Mouse (Mus musculus) spleen, postnatal 36 days (tissue): ENCODE measurements at regions not wholly inside any gene's neighbourhood (a gene's known extent, or its start where the extent isn't known, plus 50 kb on each side); places are given as distances from the start of the nearest gene placed in this dataset.

Experiments used
- DNase-seq, 2 experiments: peaks; one replicate each; pipeline ENCODE4 v3.0.0; 2022; ENCODE audit warnings: low spot score in 2 of 2, mixed read lengths in 1 of 2

- DNase-seq = no peak
Measured at GRCm38 (mm10) chr9:120764663-120765062, 164.4 kb upstream of the Ctnnb1 start.

GRCm38 (mm10) chr9:120765292-120765691 is 163.7 kb upstream of the Ctnnb1 start:
- DNase-seq = no peak

GRCm38 (mm10) chr9:120766881-120767280 is 162.1 kb upstream of the Ctnnb1 start:
- DNase-seq = no peak

DNA sequence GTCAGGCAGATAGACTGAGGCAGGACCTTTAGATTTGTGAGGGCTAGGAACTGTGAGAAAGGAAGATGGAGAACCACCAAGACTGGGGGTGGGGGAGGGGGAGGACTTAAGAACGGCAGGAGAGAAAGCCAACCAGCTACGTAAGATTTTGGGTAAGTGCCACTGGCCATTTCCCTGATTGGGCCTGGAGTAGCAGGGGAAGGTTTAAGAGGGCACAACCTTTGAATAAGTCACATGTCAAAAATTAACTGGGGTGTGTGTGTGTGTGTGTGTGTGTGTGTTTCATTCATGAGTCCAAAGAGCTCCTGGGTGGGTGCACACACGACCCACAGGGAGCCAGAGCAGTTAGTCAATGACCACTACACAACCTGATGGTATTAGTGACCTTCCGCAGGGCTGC is 161.6 kb upstream of the Ctnnb1 start:
- DNase-seq = no peak

GRCm38 (mm10) chr9:120769056-120769455 is 160.0 kb upstream of the Ctnnb1 start:
- no peak for DNase-seq

DNA sequence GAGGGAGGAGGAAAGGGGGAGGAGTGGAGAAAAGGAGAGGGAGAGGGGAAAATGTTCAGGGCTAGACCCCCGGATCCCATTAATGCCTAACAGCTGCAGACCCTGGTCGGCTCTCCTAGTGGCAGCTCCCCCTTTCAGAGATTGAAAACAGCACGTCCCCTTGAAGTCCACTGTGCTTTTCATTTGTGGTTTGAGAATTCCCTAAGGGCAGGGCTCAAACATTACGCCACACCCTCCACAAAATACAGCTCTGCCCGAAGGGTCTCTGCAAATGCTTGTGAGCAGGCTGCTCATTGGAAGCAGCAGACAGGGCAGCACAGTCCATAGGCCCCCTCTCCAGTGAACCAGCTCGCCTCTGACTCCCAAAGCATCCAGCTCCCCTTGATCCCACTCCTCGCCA is 159.3 kb upstream of the Ctnnb1 start:
- DNase-seq = no peak

DNA sequence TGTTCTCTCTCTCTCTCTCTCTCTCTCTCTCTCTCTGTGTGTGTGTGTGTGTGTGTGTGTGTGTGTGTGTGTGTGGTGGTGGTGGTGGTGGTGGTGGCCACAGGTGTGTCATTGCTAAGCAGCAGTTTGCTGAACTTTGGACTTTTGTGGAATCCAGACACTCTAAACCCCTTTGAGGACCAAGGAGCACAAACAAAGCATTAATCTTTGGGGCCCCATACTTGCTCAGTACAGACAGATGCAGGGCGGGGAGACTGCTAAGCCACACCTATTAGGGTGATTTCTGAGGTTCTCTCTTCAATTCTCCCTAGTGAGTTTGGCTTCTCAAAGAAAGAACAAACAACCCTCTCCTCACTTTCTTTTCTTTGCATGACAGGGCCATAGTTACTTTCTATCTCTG is 158.1 kb upstream of the Ctnnb1 start:
- no peak for DNase-seq

DNA sequence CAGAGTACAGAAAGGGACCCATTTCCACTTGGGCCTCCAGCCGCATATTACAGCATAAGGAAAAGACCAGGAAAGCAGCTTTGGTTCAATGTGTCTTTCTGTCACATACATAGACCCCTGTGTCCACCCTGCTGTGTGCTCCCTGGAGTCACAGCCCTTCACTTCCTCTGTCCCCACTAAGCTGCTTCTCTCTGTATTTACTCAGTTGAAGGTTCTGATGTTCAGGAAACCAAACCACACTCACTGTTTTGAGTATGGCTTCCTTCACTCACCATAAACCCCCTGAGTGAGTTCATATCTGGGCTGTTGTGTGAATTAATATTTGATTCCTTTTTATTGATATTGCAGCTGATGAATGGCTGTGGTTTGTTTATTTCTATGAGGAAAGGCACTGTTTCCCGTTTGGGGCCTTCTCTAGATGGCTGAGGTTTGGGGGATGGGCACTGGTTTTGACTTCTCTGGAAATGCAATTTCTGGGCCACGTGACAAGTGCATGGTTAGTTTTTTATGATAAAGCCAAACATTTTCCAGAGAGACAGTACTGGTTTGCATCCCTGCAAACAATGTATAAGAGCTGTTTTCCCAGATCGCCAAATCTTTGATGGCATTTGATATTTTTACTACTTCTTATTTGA is 157.0 kb upstream of the Ctnnb1 start:
- no peak for DNase-seq

- DNase-seq = no peak
Measured at GRCm38 (mm10) chr9:120774251-120774650, 154.8 kb upstream of the Ctnnb1 start.

DNA sequence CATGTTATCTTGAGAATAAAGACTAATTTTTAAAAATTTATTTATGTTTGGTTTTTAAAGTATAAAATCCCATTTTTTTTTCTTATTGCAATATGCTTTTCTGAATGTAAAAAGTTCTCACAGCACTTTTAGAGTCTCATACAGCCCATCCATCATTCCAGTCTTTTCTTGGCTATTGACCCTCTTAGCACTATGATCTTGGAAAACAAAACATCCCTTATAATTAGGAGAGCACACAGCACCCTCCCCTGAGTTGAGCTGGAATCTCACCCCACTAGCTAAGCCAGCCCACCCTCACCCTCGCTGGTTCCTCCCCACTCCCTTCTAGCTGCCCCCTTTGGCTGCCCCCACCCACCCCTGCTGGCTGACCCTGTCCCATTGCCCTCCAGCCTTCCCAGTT is 154.2 kb upstream of the Ctnnb1 start:
- no peak for DNase-seq

- no peak for DNase-seq
Measured at GRCm38 (mm10) chr9:120775721-120776120, 153.3 kb upstream of the Ctnnb1 start.

DNA sequence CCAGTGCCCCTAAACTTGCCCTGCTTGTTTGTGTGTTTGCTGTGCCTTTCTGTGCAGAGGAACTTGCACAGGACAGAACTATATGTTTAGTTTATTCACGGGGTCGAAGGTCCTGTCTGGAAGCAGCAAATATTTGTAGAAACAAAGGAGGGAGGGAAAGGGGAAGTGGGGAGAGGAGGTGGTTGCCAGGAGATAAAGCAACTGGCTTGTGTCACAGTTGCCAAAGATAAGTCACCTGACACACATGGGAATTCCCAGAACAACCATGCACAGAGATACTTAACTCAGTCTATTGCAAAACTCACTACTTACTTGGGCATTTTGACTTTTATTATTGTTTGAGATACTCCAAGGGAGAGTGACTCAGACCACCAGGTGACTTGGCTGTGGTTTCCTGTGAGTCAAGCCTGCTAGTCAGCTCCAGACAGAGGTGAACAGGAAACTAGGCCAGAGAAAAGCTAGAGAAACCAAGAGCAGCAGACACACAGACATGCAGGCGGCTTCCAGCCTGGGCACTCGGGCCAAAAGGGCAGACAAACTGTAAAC is 152.5 kb upstream of the Ctnnb1 start:
- DNase-seq = peak; percentile 24 to 26

DNA sequence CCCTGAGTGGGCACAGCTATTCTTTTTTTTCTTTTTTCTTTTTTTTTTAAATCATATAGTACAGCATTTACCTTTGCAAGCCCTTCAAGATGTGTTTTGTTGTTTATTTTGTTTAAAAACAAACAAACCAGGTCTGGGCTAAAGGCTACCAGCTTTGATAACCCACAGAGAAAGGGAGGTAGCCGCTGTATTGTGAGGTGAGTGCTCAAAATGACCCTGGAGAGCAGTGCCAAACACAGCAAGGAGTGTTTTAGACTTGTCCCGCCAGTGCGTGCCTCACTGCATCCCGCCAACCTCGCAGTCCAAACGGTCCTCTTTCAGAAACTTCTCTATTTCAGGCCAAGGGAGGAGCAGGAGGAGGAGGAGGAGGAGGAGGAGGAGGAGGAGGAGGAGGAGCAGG is 152.0 kb upstream of the Ctnnb1 start:
- DNase-seq = no peak

GRCm38 (mm10) chr9:120777501-120777900 is 151.5 kb upstream of the Ctnnb1 start:
- no peak for DNase-seq

DNA sequence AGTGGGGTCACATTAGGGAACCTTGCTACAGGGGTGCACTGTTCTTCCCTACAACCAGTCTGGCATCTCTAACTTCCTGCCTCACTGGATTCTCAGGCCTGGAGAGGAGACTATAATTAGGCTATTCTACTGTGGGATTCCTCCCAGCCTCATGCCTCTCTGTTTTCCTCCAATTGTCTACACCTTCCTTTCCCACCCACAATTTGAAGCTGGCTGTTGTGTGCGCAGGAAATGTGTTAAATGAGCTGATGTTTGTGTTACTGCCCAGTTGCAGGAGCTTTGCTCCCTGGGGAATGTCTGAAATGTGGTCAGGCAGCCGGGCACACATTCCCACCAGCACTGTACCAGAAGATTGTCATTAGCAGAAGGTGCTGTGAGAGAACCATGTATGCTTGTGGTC is 150.6 kb upstream of the Ctnnb1 start:
- DNase-seq = no peak

DNA sequence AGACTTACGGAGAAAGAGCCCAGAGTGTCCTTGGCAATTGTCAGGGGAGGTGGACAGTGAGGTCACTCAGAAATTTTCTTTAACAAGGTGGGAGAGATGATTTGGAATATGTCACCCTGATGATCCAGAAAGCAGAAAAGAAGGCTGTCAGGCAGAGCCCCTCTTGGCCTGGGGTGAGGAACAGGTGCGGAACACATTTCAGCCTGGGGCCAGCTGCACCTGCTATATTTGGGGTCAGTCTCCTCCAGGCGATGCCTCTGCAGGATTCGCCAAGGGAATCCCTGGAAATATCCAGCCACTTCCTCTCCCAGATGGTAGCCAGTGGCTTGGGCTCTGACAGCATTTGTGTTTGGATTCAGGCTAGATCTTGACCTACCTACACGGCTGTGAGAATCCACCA is 134.8 kb upstream of the Ctnnb1 start:
- no peak for DNase-seq

DNA sequence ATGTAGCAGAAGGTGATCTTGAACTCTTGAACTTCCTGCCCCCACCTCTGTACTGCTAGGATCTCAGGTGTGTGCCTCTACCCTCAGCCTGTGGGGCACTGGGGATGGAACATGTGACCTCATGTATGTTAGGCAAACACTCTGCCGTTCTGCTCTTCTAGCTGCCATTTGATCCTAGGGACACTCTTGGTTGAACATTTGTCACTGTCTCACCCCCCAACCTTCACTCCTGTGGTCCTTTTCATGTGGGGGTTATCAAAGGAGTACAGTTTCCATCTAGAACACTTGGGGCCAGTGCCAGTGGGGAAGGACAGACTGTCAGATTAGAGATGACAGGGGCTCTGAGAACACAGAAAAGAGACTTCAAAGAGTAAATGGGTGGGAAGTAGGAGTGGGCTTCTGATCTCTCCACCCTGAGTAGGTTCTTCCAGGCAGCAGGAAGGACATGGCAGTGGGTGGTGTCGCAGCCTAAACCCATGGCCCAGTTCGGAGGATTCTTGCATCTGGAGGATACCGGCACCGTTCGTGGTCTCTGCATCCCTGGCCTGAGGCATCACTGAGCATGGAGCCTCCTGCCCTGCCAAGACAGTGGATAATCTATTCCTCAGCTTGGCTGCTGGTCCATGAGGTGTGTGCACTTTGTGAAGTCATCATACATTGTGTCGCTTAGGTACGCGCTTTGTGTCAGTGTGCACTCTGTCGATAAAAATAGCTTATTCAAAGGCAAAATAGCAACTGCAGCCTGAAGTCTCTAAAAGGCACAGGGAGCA is 132.7 kb upstream of the Ctnnb1 start:
- DNase-seq = no peak

- no peak for DNase-seq
Measured at GRCm38 (mm10) chr9:120797996-120798663, 130.9 kb upstream of the Ctnnb1 start.

DNA sequence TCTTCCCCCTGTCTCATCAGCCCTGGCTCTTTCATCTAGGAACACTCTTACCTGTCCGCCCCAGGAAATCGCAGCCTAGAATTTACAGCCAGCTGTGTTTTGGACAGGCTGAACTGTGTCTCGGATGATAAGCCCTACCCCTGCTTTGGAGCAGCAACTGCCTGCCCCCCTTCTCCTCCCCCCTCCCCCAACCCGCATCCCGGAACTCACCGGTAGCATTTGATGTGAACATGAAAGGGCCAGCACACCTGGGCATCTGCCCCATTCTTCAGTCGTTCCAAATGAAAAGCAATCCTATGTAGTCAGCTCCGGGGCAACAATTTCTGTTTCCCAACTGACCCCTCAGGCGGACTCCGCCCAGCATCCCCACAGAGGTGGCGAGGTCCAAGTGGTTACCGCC is 130.1 kb upstream of the Ctnnb1 start:
- no peak for DNase-seq

DNA sequence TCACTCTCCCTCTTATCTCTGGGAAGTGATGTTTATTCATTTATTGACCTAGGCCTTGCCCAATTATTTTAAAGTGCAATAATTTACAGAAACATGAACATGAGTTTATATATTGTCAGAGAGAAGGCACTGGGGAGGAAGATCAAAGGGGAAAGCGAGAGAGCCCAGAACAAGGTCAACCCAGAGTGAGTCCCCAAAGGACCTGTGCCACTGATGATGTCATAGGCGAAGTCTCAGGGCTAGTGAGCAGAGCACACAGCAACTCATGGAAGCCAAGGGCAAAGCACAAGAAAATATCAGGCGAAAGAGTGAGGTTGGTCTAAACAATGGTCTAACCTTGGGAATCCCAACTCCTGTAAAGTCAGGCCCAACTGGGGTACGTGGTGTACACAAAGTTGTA is 126.4 kb upstream of the Ctnnb1 start:
- no peak for DNase-seq

- DNase-seq = no peak
Measured at GRCm38 (mm10) chr9:120804760-120805294, 124.2 kb upstream of the Ctnnb1 start.

- no peak for DNase-seq
Measured at GRCm38 (mm10) chr9:120808741-120809425, 120.1 kb upstream of the Ctnnb1 start.
